Mouse (Mus musculus) yolk sac, embryonic 10.5 days (tissue): ENCODE measurements around the gene A630001G21Rik.
"Not testable (repeated sequence)": the region's sequence is repeated elsewhere in the genome, so short reads cannot be mapped to it uniquely, and the experiment has no call there.

ENCODE experiments used
- DNase-seq: peaks from one replicate; pipeline ENCODE4 v3.0.0-alpha.2; 2017; ENCODE audit warnings: low spot score

Gene A630001G21Rik

GRCm38 (mm10) chr1:85778436-85778835 lies at the start of gene A630001G21Rik:
Gene A630001G21Rik (minus strand): TSS chr1:85778643.
- DNase-seq = peak; percentile 12

- DNase-seq = no peak
Measured at GRCm38 (mm10) chr1:85827166-85827565, 48.7 kb upstream of the A630001G21Rik start.

GRCm38 (mm10) chr1:85824905-85825304 lies 46.5 kb upstream of the A630001G21Rik start:
- DNase-seq = no peak

- no peak for DNase-seq
Measured at GRCm38 (mm10) chr1:85822239-85822638, 43.8 kb upstream of the A630001G21Rik start.

GRCm38 (mm10) chr1:85819695-85820094 lies 41.3 kb upstream of the A630001G21Rik start:
- no peak for DNase-seq

- no peak for DNase-seq
Measured at GRCm38 (mm10) chr1:85818121-85818520, 39.7 kb upstream of the A630001G21Rik start.

GRCm38 (mm10) chr1:85814213-85814612 lies 35.8 kb upstream of the A630001G21Rik start:
- DNase-seq = not testable (repeated sequence)

- DNase-seq = no peak
Measured at GRCm38 (mm10) chr1:85810787-85811186, 32.3 kb upstream of the A630001G21Rik start.

- no peak for DNase-seq
Measured at GRCm38 (mm10) chr1:85810343-85810742, 31.9 kb upstream of the A630001G21Rik start.

GRCm38 (mm10) chr1:85809256-85809655 lies 30.8 kb upstream of the A630001G21Rik start:
- DNase-seq = no peak

- DNase-seq = no peak
Measured at GRCm38 (mm10) chr1:85804551-85804950, 26.1 kb upstream of the A630001G21Rik start.

GRCm38 (mm10) chr1:85802517-85802916 lies 24.1 kb upstream of the A630001G21Rik start:
- DNase-seq = no peak

- no peak for DNase-seq
Measured at GRCm38 (mm10) chr1:85799776-85800175, 21.3 kb upstream of the A630001G21Rik start.

- DNase-seq = no peak
Measured at GRCm38 (mm10) chr1:85795196-85795595, 16.8 kb upstream of the A630001G21Rik start.

GRCm38 (mm10) chr1:85794106-85794771 lies 15.8 kb upstream of the A630001G21Rik start:
- DNase-seq = peak; percentile 83

- peak; percentile 79 for DNase-seq
Measured at GRCm38 (mm10) chr1:85793208-85794105, 15.0 kb upstream of the A630001G21Rik start, which contains the start of gene Cab39. Gene Cab39 (plus strand): TSS chr1:85793441.

GRCm38 (mm10) chr1:85791476-85791875 lies 13.0 kb upstream of the A630001G21Rik start:
- no peak for DNase-seq

- no peak for DNase-seq
Measured at GRCm38 (mm10) chr1:85790565-85790964, 12.1 kb upstream of the A630001G21Rik start.

GRCm38 (mm10) chr1:85779428-85780180 lies 1.2 kb upstream of the A630001G21Rik start:
- no peak for DNase-seq

- DNase-seq = no peak
Measured at GRCm38 (mm10) chr1:85779012-85779411, 569 bp upstream of the A630001G21Rik start.

- DNase-seq = no peak
Measured at GRCm38 (mm10) chr1:85776154-85776553, 2.3 kb downstream of the A630001G21Rik start.

- DNase-seq = no peak
Measured at GRCm38 (mm10) chr1:85775136-85775535, 3.3 kb downstream of the A630001G21Rik start.
